Mouse (Mus musculus): ENCODE measurements around the gene Klhl11. TPM values are rescaled to one million over a fixed set of nuclear protein-coding genes. Genes with fewer than 3 reads are reported as not detected.
A peak's percentile ranks its signal among the peaks of the same experiment; 100 is the strongest.

The Klhl11 gene
- polyA plus RNA-seq (2015; fragmentation: Nextera tagmentation; extraction: Ambion mirVana) = 12.9 and 13.1 TPM in 2 replicates

GRCm38 (mm10) chr11:100472197-100472934 lies at the start of gene Klhl11:
Gene Klhl11, minus strand, starts transcription at chr11:100472741.
- ATAC-seq = peak; percentile 91

GRCm38 (mm10) chr11:100520838-100521237 lies 48.3 kb upstream of the Klhl11 start:
- no peaks in the 10 kb centered on the region for H3K27me3 ChIP-seq
- no peak for ATAC-seq
- H3K9ac ChIP-seq (replicated peaks) = no peak overlapping the region
- no peak overlapping the region for H3K4me2 ChIP-seq (replicated peaks)
- H3K27ac ChIP-seq = no peak overlapping the region
- H3K9me3 ChIP-seq = no peaks in the 10 kb centered on the region
- peaks cover 86% of the 10 kb centered on the region for H3K36me3 ChIP-seq
- H3K4me1 ChIP-seq (replicated peaks) = peaks cover 20% of the 10 kb centered on the region
- WGBS = 83% methylated on average over 15 of the region's 15 CpGs
- H3K4me3 ChIP-seq (replicated peaks) = no peak overlapping the region

More at GRCm38 (mm10) chr11:100472197-100472934, at the start of gene Klhl11:
- Histone ChIP-seq H3K9ac (replicated peaks) (peak within 1 kb of the TSS; percentile 98), H3K4me2 (replicated peaks) (peak within 1 kb of the TSS; percentile 81), H3K36me3 (peaks cover 18% of the 10 kb centered on the region), H3K9me3 (no peaks in the 10 kb centered on the region), H3K27ac (peak within 1 kb of the TSS; percentile 90), H3K27me3 (no peaks in the 10 kb centered on the region), H3K4me1 (replicated peaks) (peaks cover 29% of the 10 kb centered on the region), H3K4me3 (replicated peaks) (peak within 1 kb of the TSS; percentile 98)
- under 1% methylated on average over 83 of the region's 83 CpGs for WGBS

GRCm38 (mm10) chr11:100519188-100519587 lies 46.6 kb upstream of the Klhl11 start:
- WGBS = 85% methylated on average over 7 of the region's 7 CpGs
- Histone ChIP-seq H3K9me3 (no peaks in the 10 kb centered on the region), H3K36me3 (peaks cover 98% of the 10 kb centered on the region), H3K9ac (replicated peaks) (no peak overlapping the region), H3K4me3 (replicated peaks) (no peak overlapping the region), H3K27me3 (no peaks in the 10 kb centered on the region), H3K4me2 (replicated peaks) (no peak overlapping the region), H3K27ac (no peak overlapping the region), H3K4me1 (replicated peaks) (peaks cover 3% of the 10 kb centered on the region)
- no peak for ATAC-seq

DNA sequence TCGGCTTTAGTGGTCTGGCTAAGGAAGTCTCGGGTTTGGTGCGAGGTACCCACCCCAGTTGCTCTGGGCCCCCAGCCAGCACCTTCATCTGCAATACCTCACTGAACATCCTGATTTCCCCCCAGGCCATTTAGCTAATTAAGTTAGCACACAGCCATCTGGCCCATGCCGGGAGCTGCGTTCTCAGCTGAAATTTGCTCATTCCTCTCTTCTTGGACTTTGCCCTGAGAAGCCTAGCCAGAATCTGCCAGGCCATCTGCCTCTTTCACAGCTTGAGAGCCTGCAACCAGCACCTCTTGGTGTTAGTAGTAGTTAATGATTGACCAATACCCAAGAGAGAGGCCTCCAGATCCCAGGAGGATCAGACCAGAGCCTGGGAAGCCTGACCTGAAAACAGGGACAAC lies 45.6 kb upstream of the Klhl11 start:
- Histone ChIP-seq H3K4me2 (replicated peaks) (no peak overlapping the region), H3K4me3 (replicated peaks) (no peak overlapping the region), H3K4me1 (replicated peaks) (no peaks in the 10 kb centered on the region), H3K36me3 (peaks cover 99% of the 10 kb centered on the region), H3K27ac (no peak overlapping the region), H3K27me3 (no peaks in the 10 kb centered on the region), H3K9ac (replicated peaks) (no peak overlapping the region), H3K9me3 (no peaks in the 10 kb centered on the region)
- no peak for ATAC-seq
- WGBS = 73% methylated on average over 5 of the region's 5 CpGs

- Histone ChIP-seq H3K36me3 (peaks cover 98% of the 10 kb centered on the region), H3K9me3 (no peaks in the 10 kb centered on the region), H3K27ac (no peak overlapping the region), H3K4me3 (replicated peaks) (no peak overlapping the region), H3K4me1 (replicated peaks) (no peaks in the 10 kb centered on the region), H3K4me2 (replicated peaks) (no peak overlapping the region), H3K9ac (replicated peaks) (no peak overlapping the region), H3K27me3 (no peaks in the 10 kb centered on the region)
- WGBS = 80% methylated on average over 9 of the region's 9 CpGs
- no peak for ATAC-seq
These were observed 43.8 kb upstream of the Klhl11 start for GRCm38 (mm10) chr11:100516291-100516690.

GRCm38 (mm10) chr11:100515789-100516188 lies 43.2 kb upstream of the Klhl11 start:
- no peak overlapping the region for H3K27ac ChIP-seq
- peaks cover 97% of the 10 kb centered on the region for H3K36me3 ChIP-seq
- no peaks in the 10 kb centered on the region for H3K27me3 ChIP-seq
- WGBS = 96% methylated on average over 9 of the region's 9 CpGs
- no peaks in the 10 kb centered on the region for H3K9me3 ChIP-seq
- no peak overlapping the region for H3K4me2 ChIP-seq (replicated peaks)
- ATAC-seq = no peak
- no peak overlapping the region for H3K9ac ChIP-seq (replicated peaks)
- H3K4me1 ChIP-seq (replicated peaks) = no peaks in the 10 kb centered on the region
- H3K4me3 ChIP-seq (replicated peaks) = no peak overlapping the region

GRCm38 (mm10) chr11:100515061-100515460 lies 42.5 kb upstream of the Klhl11 start:
- no peak overlapping the region for H3K27ac ChIP-seq
- no peak overlapping the region for H3K4me2 ChIP-seq (replicated peaks)
- no peak for ATAC-seq
- H3K4me3 ChIP-seq (replicated peaks) = no peak overlapping the region
- 95% methylated on average over 9 of the region's 9 CpGs for WGBS
- no peak overlapping the region for H3K9ac ChIP-seq (replicated peaks)
- peaks cover 94% of the 10 kb centered on the region for H3K36me3 ChIP-seq
- no peaks in the 10 kb centered on the region for H3K4me1 ChIP-seq (replicated peaks)
- H3K9me3 ChIP-seq = no peaks in the 10 kb centered on the region
- H3K27me3 ChIP-seq = no peaks in the 10 kb centered on the region

DNA sequence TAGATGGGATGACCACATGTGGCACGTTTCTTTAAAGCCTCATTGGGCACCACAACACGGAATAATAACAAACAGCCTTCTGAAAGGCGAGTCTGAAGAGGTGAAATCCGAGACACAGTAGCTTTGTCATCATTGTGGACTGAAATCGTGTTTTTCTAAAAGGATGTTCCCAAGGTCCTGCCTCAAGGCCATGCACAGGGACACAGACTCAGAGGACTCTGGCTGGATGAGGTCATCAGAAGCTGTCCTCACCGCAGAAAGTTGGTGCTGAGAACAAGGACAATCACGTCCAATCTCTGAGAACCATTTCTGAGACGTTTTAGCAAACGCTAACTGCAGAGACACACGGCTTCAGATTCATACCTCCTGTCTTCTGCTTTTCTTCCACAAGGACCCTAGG lies 41.2 kb upstream of the Klhl11 start:
- Histone ChIP-seq H3K27ac (no peak overlapping the region), H3K9ac (replicated peaks) (no peak overlapping the region), H3K9me3 (no peaks in the 10 kb centered on the region), H3K27me3 (no peaks in the 10 kb centered on the region), H3K36me3 (peaks cover 91% of the 10 kb centered on the region), H3K4me2 (replicated peaks) (no peak overlapping the region), H3K4me1 (replicated peaks) (no peaks in the 10 kb centered on the region), H3K4me3 (replicated peaks) (no peak overlapping the region)
- WGBS = 92% methylated on average over 10 of the region's 10 CpGs
- no peak for ATAC-seq

DNA sequence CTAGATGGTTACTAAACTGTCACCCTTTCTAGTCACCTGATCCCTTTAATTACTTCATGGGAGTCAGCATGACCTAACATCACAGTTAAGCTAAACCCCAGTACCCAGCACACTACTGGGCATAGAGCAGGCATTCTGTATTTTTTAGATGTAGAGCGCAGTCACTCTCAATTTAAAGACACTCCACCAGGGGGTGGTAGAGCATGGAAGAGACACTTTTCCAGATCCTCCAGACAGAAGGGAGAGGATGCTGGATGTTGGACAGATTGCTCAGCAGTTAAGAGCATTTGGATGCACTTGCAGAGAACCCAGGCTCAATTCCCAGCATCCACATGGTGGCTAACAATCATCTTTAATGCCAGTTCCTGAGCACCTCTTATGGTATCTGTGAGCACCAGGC lies 39.8 kb upstream of the Klhl11 start:
- Histone ChIP-seq H3K4me1 (replicated peaks) (no peaks in the 10 kb centered on the region), H3K4me3 (replicated peaks) (no peak overlapping the region), H3K36me3 (peaks cover 90% of the 10 kb centered on the region), H3K9ac (replicated peaks) (no peak overlapping the region), H3K4me2 (replicated peaks) (no peak overlapping the region), H3K27ac (no peak overlapping the region), H3K9me3 (no peaks in the 10 kb centered on the region), H3K27me3 (no peaks in the 10 kb centered on the region)
- WGBS = 89% methylated on average over 1 of the region's 1 CpGs
- no peak for ATAC-seq

DNA sequence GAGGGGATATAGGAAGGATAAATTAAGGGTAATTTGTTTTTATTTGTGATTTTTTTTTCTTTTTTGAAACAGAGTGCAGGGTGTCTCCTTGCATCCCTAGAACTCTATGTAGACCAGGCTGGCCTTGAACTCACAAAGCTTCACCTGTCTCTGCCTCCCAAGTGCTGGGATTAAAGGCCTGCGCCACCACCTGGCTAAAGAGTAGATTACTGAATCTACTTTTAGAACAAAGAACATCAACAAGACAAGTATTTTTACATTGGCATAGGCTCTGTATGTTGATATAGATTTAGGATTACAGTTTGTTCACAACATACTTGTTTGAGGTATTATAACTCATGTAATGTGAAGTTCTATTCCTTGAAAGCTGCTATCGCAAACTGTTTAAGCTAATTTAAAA lies 38.0 kb upstream of the Klhl11 start:
- Histone ChIP-seq H3K4me1 (replicated peaks) (no peaks in the 10 kb centered on the region), H3K4me3 (replicated peaks) (no peak overlapping the region), H3K27me3 (no peaks in the 10 kb centered on the region), H3K9me3 (no peaks in the 10 kb centered on the region), H3K27ac (no peak overlapping the region), H3K9ac (replicated peaks) (no peak overlapping the region), H3K36me3 (peaks cover 90% of the 10 kb centered on the region), H3K4me2 (replicated peaks) (no peak overlapping the region)
- no peak for ATAC-seq
- 99% methylated on average over 2 of the region's 2 CpGs for WGBS

- peaks cover 10% of the 10 kb centered on the region for H3K4me1 ChIP-seq (replicated peaks)
- no peak for ATAC-seq
- 92% methylated on average over 8 of the region's 8 CpGs for WGBS
- no peak overlapping the region for H3K4me3 ChIP-seq (replicated peaks)
- peaks cover 90% of the 10 kb centered on the region for H3K36me3 ChIP-seq
- no peak overlapping the region for H3K9ac ChIP-seq (replicated peaks)
- H3K4me2 ChIP-seq (replicated peaks) = no peak overlapping the region
- no peaks in the 10 kb centered on the region for H3K9me3 ChIP-seq
- H3K27ac ChIP-seq = no peak overlapping the region
- H3K27me3 ChIP-seq = no peaks in the 10 kb centered on the region
These were observed 33.5 kb upstream of the Klhl11 start for GRCm38 (mm10) chr11:100505997-100506396.

- WGBS = 94% methylated on average over 12 of the region's 12 CpGs
- Histone ChIP-seq H3K4me1 (replicated peaks) (peaks cover 14% of the 10 kb centered on the region), H3K36me3 (peaks cover 90% of the 10 kb centered on the region), H3K9me3 (no peaks in the 10 kb centered on the region), H3K4me3 (replicated peaks) (no peak overlapping the region), H3K9ac (replicated peaks) (no peak overlapping the region), H3K4me2 (replicated peaks) (no peak overlapping the region), H3K27ac (no peak overlapping the region), H3K27me3 (no peaks in the 10 kb centered on the region)
- ATAC-seq = no peak
These were observed 32.6 kb upstream of the Klhl11 start for GRCm38 (mm10) chr11:100504990-100505660.

Measured in midbrain, embryonic 13.5 days (tissue).